Mouse (Mus musculus): ENCODE measurements at regions not wholly inside any gene's neighbourhood (a gene's known extent, or its start where the extent isn't known, plus 50 kb on each side); places are given as distances from the start of the nearest gene placed in this dataset.

- no peak for TF ChIP-seq CTCF (conservative IDR thresholded peaks at IDR 0.05; ENCODE audit: low read length)
- no peak for TF ChIP-seq NANOG (IDR thresholded peaks at IDR 0.05; ENCODE audit: borderline replicate concordance, low read length)
Measured at GRCm38 (mm10) chr12:112243231-112243630, 97.2 kb downstream of the Kif26a start.

Measured in E14TG2a.4 (cell line).